Mouse (Mus musculus) naive thymus-derived CD4-positive, alpha-beta T cell, adult 5 months (primary cell): Measurements from ENCODE around the gene Siva1. TPM values are rescaled to one million over a fixed set of nuclear protein-coding genes. Genes with fewer than 3 reads are reported as not detected.

Experiments used
- polyA plus RNA-seq: library from polyadenylated mRNA; unstranded; fragments of 100-300 nt; shearing (Covaris generic); gene quantifications from one replicate; pipeline ENCODE4 v1.2.1, GENCODE M21; 2017

The Siva1 gene
- 26.9 TPM for polyA plus RNA-seq

GRCm38 (mm10) chr12:112644180-112644854 is at the start of gene Siva1:
Siva1 (plus strand) TSS chr12:112644679.

GRCm38 (mm10) chr12:112619686-112620353 is 24.7 kb upstream of the Siva1 start, which contains the start of gene Adssl1:
Adssl1 (plus strand) TSS chr12:112620045.

GRCm38 (mm10) chr12:112674132-112675011 is 29.9 kb downstream of the Siva1 start, which contains the start of gene Akt1:
Akt1 (minus strand) TSS chr12:112674884.

GRCm38 (mm10) chr12:112678555-112679026 is 34.1 kb downstream of the Siva1 start, which contains the start of gene Zbtb42:
Zbtb42 (plus strand) TSS chr12:112678828.

Other genes with a start within 250 kb of the Siva1 start
- not detected for gene A530016L24Rik, start 155.2 kb upstream of the Siva1 start, polyA plus RNA-seq
- gene Tmem179, start 127.9 kb upstream of the Siva1 start, polyA plus RNA-seq = not detected
- gene Inf2, start 55.9 kb upstream of the Siva1 start, polyA plus RNA-seq = 9.2 TPM
- gene Adssl1, start 24.6 kb upstream of the Siva1 start, polyA plus RNA-seq = 0.32 TPM
- 102 TPM for gene Akt1, start 30.2 kb downstream of the Siva1 start, polyA plus RNA-seq
- 3.8 TPM for gene Zbtb42, start 34.1 kb downstream of the Siva1 start, polyA plus RNA-seq
- 9.9 TPM for gene Cep170b, start 75.8 kb downstream of the Siva1 start, polyA plus RNA-seq
- gene Pld4, start 116.0 kb downstream of the Siva1 start, polyA plus RNA-seq = not detected
- not detected for gene Ahnak2, start 158.0 kb downstream of the Siva1 start, polyA plus RNA-seq
- gene Clba1, start 164.3 kb downstream of the Siva1 start, polyA plus RNA-seq = not detected
- gene Cdca4, start 184.7 kb downstream of the Siva1 start, polyA plus RNA-seq = 44.3 TPM
- 266 TPM for gene Gpr132, start 223.5 kb downstream of the Siva1 start, polyA plus RNA-seq